Mouse (Mus musculus): ENCODE data around the gene Tmem102. TPM values are rescaled to one million over a fixed set of nuclear protein-coding genes. Genes with fewer than 3 reads are reported as not detected.

Tmem102 gene
- total and polyA plus RNA-seq, 3 experiments: 0.08 TPM; not detected in 2

DNA sequence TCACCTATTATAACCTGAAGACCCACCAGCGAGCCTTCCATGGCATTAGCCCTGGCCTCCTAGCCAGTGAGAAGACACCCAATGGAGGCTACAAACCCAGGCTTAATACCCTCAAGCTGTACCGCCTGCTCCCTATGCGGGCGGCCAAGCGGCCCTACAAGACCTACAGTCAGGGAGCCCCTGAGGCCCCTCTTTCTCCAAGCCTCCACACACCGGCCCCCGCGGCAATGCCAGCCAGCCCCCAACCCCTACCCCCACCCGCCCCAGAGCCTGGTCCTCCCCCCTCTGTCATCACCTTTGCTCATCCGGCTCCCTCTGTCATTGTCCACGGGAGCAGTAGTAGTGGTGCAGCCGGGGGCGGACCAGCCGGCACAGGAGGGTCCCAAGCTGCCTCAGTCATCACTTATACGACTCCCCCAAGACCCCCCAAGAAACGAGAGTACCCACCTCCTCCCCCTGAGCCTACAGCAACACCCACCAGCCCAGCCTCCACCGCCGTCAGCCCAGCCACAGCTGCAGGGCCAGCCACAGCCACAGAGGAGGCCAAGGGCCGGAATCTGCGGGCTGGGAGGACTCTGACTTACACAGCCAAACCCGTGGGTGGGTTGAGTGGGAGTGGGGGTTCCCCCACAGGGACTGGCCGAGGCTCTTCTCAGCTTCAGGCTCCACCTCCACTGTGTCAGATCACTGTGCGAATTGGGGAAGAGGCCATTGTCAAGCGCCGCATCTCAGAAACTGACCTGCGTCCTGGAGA lies 27.7 kb downstream of the Tmem102 start:
- TF ChIP-seq ZKSCAN1 (IDR thresholded peaks at IDR 0.05; ENCODE audit: borderline replicate concordance, low read depth, low read length) (no peak), SMC3 (IDR thresholded peaks at IDR 0.05; ENCODE audit: low read depth, low read length) (no peak), TCF12 (IDR thresholded peaks at IDR 0.05; ENCODE audit: low read depth, low read length) (no peak), USF1 (IDR thresholded peaks at IDR 0.05; ENCODE audit: low read depth, low read length) (no peak), SIN3A (IDR thresholded peaks at IDR 0.05; ENCODE audit: low read length) (no peak), IRF4 (IDR thresholded peaks at IDR 0.05; ENCODE audit: low read depth, low read length) (no peak), POLR2AphosphoS2 (IDR thresholded peaks at IDR 0.05; ENCODE audit: low read depth, low read length) (no peak), POLR2A (IDR thresholded peaks at IDR 0.05; ENCODE audit: low read depth, low read length) (no peak), ETS1 (conservative IDR thresholded peaks at IDR 0.05; ENCODE audit: low read depth, low read length) (no peak), TBP (conservative IDR thresholded peaks at IDR 0.05; ENCODE audit: low read depth, low read length) (no peak), MYC (IDR thresholded peaks at IDR 0.05; ENCODE audit: low read depth, low read length) (no peak), NRF1 (IDR thresholded peaks at IDR 0.05; ENCODE audit: low read depth, low read length) (no peak), PAX5 (IDR thresholded peaks at IDR 0.05; ENCODE audit: low read length) (no peak), MAFK (IDR thresholded peaks at IDR 0.05; ENCODE audit: insufficient replicate concordance, low read length) (no peak), UBTF (IDR thresholded peaks at IDR 0.05; ENCODE audit: low read depth, low read length) (no peak), EP300 (IDR thresholded peaks at IDR 0.05; ENCODE audit: low read length) (no peak)
- H3K4me3 ChIP-seq (replicated peaks in 1 of 3; ENCODE audit: low read depth in 2 of 3, low read length in 2 of 3, poor library complexity in 1 of 3): no peak overlapping the region
- no peaks in the 10 kb centered on the region for H3K27me3 ChIP-seq (replicated peaks)
- peaks cover 40 to 71% of the 10 kb centered on the region in 2 experiments for H3K4me1 ChIP-seq (ENCODE audit: control insufficient read depth in 1 of 2, insufficient read depth in 2 of 2)
- DNase-seq (ENCODE audit: extremely low read depth): no peak
- dilution Hi-C loops (cut with MboI; ENCODE audit: extremely low pct_ligation_motif_present, extremely low pct_unique_long_range_greater_than_20kb, low sequenced_read_pairs) (no loop called here), in situ Hi-C loops (cut with MboI; ENCODE audit: low pct_ligation_motif_present, low pct_unique_long_range_greater_than_20kb, low sequenced_read_pairs) (no loop called here)
- no peak overlapping the region for H3K27ac ChIP-seq (ENCODE audit: insufficient read depth, low read depth)
- H3K9ac ChIP-seq (ENCODE audit: insufficient read depth, low read depth): no peak overlapping the region
- no peak overlapping the region for H3K4me2 ChIP-seq (ENCODE audit: insufficient read depth, low read depth, poor library complexity, severe bottlenecking)
- peaks cover 8 to 38% of the 10 kb centered on the region in 2 experiments for H3K36me3 ChIP-seq (replicated peaks in 1 of 2; ENCODE audit: control insufficient read depth in 1 of 2, insufficient read depth in 1 of 2, low read length in 1 of 2)
- no peaks in the 10 kb centered on the region for H3K79me2 ChIP-seq (replicated peaks; ENCODE audit: control insufficient read depth, extremely low read depth, insufficient read depth, poor library complexity, severe bottlenecking)
- no peaks in the 10 kb centered on the region for H3K9me3 ChIP-seq (replicated peaks; ENCODE audit: low read length)

GRCm38 (mm10) chr11:69776488-69776887 lies 28.9 kb downstream of the Tmem102 start:
- Histone ChIP-seq H3K4me3 (replicated peaks in 1 of 3; ENCODE audit: low read depth in 2 of 3, low read length in 2 of 3, poor library complexity in 1 of 3) (peak overlapping the region in 1 of 3 experiments; percentile 8), H3K4me2 (ENCODE audit: insufficient read depth, low read depth, poor library complexity, severe bottlenecking) (no peak overlapping the region), H3K36me3 (replicated peaks in 1 of 2; ENCODE audit: control insufficient read depth in 1 of 2, insufficient read depth in 1 of 2, low read length in 1 of 2) (peaks cover 8 to 35% of the 10 kb centered on the region in 2 experiments), H3K4me1 (ENCODE audit: control insufficient read depth in 1 of 2, insufficient read depth in 2 of 2) (peaks cover 40 to 65% of the 10 kb centered on the region in 2 experiments), H3K79me2 (replicated peaks; ENCODE audit: control insufficient read depth, extremely low read depth, insufficient read depth, poor library complexity, severe bottlenecking) (no peaks in the 10 kb centered on the region), H3K9ac (ENCODE audit: insufficient read depth, low read depth) (no peak overlapping the region), H3K9me3 (replicated peaks; ENCODE audit: low read length) (no peaks in the 10 kb centered on the region), H3K27ac (ENCODE audit: insufficient read depth, low read depth) (no peak overlapping the region), H3K27me3 (replicated peaks) (no peaks in the 10 kb centered on the region)
- DNase-seq (ENCODE audit: extremely low read depth): no peak
- dilution Hi-C loops (cut with MboI; ENCODE audit: extremely low pct_ligation_motif_present, extremely low pct_unique_long_range_greater_than_20kb, low sequenced_read_pairs) (no loop called here), in situ Hi-C loops (cut with MboI; ENCODE audit: low pct_ligation_motif_present, low pct_unique_long_range_greater_than_20kb, low sequenced_read_pairs) (no loop called here)
- TF ChIP-seq POLR2AphosphoS2 (IDR thresholded peaks at IDR 0.05; ENCODE audit: low read depth, low read length) (no peak), NRF1 (IDR thresholded peaks at IDR 0.05; ENCODE audit: low read depth, low read length) (no peak), TCF12 (IDR thresholded peaks at IDR 0.05; ENCODE audit: low read depth, low read length) (no peak), MAFK (IDR thresholded peaks at IDR 0.05; ENCODE audit: insufficient replicate concordance, low read length) (no peak), HCFC1 (IDR thresholded peaks at IDR 0.05; ENCODE audit: low read depth, low read length) (no peak), E2F4 (IDR thresholded peaks at IDR 0.05; ENCODE audit: insufficient replicate concordance, low read depth, low read length) (no peak), CHD2 (IDR thresholded peaks at IDR 0.05; ENCODE audit: low read length) (no peak), MAX (IDR thresholded peaks at IDR 0.05; ENCODE audit: low read length) (no peak), IRF4 (IDR thresholded peaks at IDR 0.05; ENCODE audit: low read depth, low read length) (no peak), CHD1 (IDR thresholded peaks at IDR 0.05; ENCODE audit: low read depth, low read length) (no peak), ZNF384 (IDR thresholded peaks at IDR 0.05; ENCODE audit: low read depth, low read length) (no peak), JUN (IDR thresholded peaks at IDR 0.05; ENCODE audit: insufficient read depth, low read depth, low read length) (no peak), JUND (conservative IDR thresholded peaks at IDR 0.05; ENCODE audit: low read depth, low read length) (no peak), SMC3 (IDR thresholded peaks at IDR 0.05; ENCODE audit: low read depth, low read length) (no peak), ETS1 (conservative IDR thresholded peaks at IDR 0.05; ENCODE audit: low read depth, low read length) (no peak)
